Mouse (Mus musculus): ENCODE measurements around the gene Htt.
"Not testable (repeated sequence)": the region's sequence is repeated elsewhere in the genome, so short reads cannot be mapped to it uniquely, and the experiment has no call there.

Gene Htt

GRCm38 (mm10) chr5:34761509-34761908 is at the start of gene Htt:
TSS of gene Htt (plus strand) at chr5:34761740.
- peak; percentile 97 for DNase-seq (ENCODE audit: low read depth, low spot score)

GRCm38 (mm10) chr5:34714371-34714770 is 47.2 kb upstream of the Htt start:
- DNase-seq (ENCODE audit: low read depth, low spot score): not testable (repeated sequence)

- no peak for DNase-seq (ENCODE audit: low read depth, low spot score)
These were observed 46.7 kb upstream of the Htt start for GRCm38 (mm10) chr5:34714816-34715215.

- no peak for DNase-seq (ENCODE audit: low read depth, low spot score)
These were observed 32.4 kb upstream of the Htt start for GRCm38 (mm10) chr5:34729141-34729540.

DNA sequence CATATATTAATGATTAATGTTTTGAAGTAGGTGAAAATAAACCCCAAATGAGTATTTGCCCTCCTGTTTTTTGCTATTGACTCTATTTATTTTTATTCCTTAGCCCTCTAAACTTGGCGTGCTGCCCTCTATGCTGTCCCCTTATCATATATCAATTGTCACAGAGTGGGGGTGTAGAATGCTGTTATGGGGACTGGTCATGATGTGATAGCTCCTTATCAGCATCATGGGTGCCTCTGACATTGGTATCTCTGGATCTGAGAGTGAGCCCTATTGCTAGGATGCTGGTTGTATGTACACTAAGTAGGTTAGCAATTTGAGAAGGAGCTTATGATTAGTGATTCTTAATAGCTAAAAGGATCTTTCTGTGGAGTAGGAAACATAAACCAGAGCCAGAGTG is 31.3 kb upstream of the Htt start:
- no peak for DNase-seq (ENCODE audit: low read depth, low spot score)

DNA sequence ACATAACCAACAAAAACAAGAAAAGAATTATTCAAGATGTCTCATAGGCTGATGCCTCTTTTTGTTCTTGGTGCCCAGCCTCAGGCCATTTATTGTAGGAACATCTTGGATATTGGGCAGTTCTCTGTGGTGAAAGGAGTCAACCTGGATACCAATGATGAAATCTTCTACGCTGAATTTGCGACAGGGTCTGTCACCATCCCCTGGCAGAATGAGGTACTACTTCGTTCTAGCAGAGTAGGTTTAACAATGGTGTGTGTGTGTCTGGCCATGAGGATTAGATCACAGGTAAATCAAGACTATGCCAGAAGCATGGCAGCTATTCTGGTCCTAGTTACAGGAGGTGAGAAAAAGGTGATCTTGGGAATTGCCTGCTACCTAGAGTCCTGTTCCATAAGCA is 10.1 kb upstream of the Htt start:
- no peak for DNase-seq (ENCODE audit: low read depth, low spot score)

DNA sequence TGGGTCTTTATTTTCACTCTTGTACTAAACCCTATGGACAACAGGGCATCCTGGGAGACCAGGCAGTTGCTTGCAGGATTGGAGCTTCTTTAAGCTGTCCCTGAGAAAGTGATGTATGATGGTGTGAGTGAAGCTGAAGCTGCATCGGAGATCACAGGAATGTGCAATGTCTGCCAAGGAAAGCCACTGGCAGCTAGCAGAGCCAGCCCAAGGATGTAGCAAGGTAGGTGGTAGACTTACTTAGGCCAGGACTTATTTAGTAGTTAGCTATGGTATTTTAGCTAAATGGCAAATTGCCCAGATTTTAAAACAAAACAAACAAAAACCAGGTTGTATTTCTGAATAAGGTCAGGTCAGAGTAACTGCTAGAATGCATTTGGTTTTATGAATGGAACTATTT is 2.8 kb upstream of the Htt start:
- peak; percentile 82 for DNase-seq (ENCODE audit: low read depth, low spot score)

DNA sequence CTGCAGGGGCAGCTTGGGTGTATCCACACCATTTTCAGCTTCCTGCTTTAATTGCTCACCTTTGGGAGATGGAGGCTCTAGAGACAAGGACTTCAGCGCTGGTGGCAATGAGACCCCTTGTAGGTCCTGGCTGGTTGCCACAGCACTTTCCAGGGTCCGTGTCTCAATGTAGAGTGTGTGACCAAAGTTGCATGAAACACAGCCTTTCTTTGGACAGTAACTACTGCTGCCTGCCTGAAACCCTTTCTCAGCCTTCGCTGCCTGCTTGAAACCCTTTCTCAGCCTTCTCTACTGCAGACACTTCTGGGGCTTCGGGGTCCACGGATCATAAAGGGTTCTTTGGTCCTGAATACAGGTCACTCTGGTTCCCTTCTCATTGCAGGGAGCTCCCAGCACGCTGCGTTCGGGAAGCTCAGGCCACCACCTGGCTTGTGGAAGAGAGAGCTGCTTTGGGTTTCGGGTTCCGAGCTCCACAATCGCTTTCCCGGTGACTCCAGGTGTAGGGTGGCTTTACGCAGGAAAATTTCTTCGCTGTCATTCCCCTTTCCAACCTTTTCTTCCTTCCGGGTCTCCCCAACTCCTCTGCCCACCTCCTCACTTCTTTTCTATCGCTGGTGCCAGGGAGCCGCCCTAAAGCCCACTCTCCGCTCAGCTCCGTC is 561 bp upstream of the Htt start:
- DNase-seq (ENCODE audit: low read depth, low spot score): no peak

GRCm38 (mm10) chr5:34761934-34762611 is 533 bp downstream of the Htt start:
- peak; percentile 65 for DNase-seq (ENCODE audit: low read depth, low spot score)

DNA sequence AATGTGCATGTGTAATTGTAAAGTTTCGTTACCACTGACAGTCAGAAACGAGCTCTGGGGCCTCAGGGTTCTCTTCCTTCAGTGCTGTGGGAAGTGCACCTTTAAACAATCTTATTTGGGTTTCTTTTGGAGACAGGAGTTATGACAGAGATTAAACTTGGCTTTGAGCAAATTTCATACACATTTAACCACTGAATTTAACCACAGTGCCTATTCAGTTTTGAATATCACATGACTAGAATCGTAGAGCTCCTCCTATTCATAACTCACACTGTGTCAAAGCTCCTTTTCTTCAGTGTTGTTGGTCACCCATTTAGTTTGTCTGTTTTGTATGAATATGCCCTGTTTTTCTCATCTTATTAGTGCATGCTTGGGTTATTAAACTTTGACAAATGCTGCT is 10.3 kb downstream of the Htt start:
- DNase-seq (ENCODE audit: low read depth, low spot score): peak; percentile 35

- DNase-seq (ENCODE audit: low read depth, low spot score): peak; percentile 72
These were observed 11.2 kb downstream of the Htt start for GRCm38 (mm10) chr5:34772696-34773245.

DNA sequence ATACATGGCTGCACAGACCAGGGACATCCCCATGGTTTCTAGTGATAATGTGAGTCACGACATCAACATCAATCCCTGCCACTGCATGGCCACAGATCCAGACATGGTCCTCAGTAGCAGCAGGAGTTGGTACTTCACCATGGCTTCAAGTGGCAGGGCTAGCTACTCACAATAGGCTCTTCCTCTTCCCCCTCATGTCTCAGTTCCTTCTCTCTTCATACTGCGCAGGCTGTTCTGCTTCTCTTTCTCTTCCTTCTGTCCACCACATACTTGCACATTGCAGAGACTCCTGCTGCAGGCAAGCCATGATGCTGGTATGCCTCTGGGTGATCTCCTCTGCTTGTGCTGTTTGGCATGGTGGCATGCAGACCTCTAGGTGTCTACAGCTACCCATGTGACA is 11.9 kb downstream of the Htt start:
- DNase-seq (ENCODE audit: low read depth, low spot score): peak; percentile 13

GRCm38 (mm10) chr5:34785027-34785426 is 23.5 kb downstream of the Htt start:
- peak; percentile 76 for DNase-seq (ENCODE audit: low read depth, low spot score)

DNA sequence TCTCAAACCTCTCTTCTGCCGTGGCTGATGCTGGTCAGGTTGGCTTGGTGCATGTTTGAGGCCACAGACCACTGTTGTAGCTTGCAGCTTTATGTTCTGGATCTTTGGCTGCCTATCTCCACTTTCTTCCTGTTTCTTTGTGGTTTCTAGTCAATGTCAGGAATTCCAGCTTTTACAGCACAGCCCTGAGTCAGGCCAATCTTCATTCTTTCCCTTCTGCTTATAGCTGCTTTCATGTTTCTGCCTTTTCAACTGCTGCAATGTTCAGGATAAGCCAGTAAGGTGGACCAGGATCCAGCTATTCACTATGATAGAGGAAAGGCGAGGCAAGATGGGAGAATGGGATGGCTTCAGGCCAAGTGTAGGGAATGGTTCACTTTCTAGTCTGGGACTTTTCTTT is 29.6 kb downstream of the Htt start:
- DNase-seq (ENCODE audit: low read depth, low spot score): peak; percentile 70

GRCm38 (mm10) chr5:34800292-34800953 is 38.9 kb downstream of the Htt start:
- no peak for DNase-seq (ENCODE audit: low read depth, low spot score)

GRCm38 (mm10) chr5:34806038-34806437 is 44.5 kb downstream of the Htt start:
- peak; percentile 27 for DNase-seq (ENCODE audit: low read depth, low spot score)

GRCm38 (mm10) chr5:34822431-34823149 is 61.0 kb downstream of the Htt start:
- no peak for DNase-seq (ENCODE audit: low read depth, low spot score)

GRCm38 (mm10) chr5:34854079-34854478 is 92.5 kb downstream of the Htt start:
- DNase-seq (ENCODE audit: low read depth, low spot score): no peak

GRCm38 (mm10) chr5:34865367-34865766 is 103.8 kb downstream of the Htt start:
- DNase-seq (ENCODE audit: low read depth, low spot score): no peak

- DNase-seq (ENCODE audit: low read depth, low spot score): not testable (repeated sequence)
These were observed 118.8 kb downstream of the Htt start for GRCm38 (mm10) chr5:34880307-34880706.

DNA sequence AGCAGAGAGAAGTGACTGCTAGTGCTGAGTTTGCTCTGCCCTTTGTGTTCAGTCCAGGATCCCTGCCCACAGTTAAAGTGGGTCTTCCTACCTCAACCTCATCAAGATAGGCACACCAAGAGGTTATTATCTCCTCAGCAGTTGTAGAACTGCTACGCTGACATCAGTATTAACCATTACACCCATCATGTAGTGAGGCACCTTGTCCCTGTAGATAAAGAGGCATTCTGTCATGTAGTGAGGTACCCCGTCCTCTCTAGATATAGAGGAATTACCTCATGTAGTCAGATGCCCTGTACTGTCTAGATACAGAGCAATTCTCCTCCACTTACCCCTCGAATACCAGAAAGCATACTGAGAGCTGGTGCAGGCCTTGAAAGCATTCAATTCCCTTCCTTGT is 119.5 kb downstream of the Htt start:
- no peak for DNase-seq (ENCODE audit: low read depth, low spot score)

DNA sequence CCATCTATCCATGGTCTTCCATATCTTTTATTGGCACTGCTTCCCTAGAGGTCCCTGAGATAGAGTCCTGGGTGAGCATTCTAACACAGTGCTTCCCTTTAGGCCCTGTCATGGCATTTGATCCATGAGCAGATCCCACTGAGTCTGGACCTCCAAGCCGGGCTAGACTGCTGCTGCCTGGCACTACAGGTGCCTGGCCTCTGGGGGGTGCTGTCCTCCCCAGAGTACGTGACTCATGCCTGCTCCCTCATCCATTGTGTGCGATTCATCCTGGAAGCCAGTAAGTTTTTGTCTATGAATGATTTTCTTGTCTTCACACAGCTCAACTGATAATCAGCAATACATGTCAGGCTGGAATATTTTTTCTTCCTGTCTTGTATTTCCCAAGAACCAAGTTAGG is 123.7 kb downstream of the Htt start:
- DNase-seq (ENCODE audit: low read depth, low spot score): peak; percentile 24

Measured in 3T3-L1 (cell line).